Mouse (Mus musculus): ENCODE results near the gene Lif.

- TF ChIP-seq ZC3H11A (IDR thresholded peaks at IDR 0.05; ENCODE audit: borderline replicate concordance, low read depth, low read length) (no peak), HCFC1 (IDR thresholded peaks at IDR 0.05; ENCODE audit: borderline replicate concordance, insufficient read depth, low read length) (no peak), MAFK (IDR thresholded peaks at IDR 0.05; ENCODE audit: insufficient read depth, low read depth, low read length) (no peak), ZNF384 (IDR thresholded peaks at IDR 0.05; ENCODE audit: low read depth, low read length) (no peak)
These were observed 17.2 kb upstream of the Lif start for GRCm38 (mm10) chr11:4240151-4240550.

All from ES-E14 (cell line).